Mouse (Mus musculus): ENCODE data around the gene Ilvbl.
"Not testable (repeated sequence)": the region's sequence is repeated elsewhere in the genome, so short reads cannot be mapped to it uniquely, and the experiment has no call there.

The Ilvbl gene

DNA sequence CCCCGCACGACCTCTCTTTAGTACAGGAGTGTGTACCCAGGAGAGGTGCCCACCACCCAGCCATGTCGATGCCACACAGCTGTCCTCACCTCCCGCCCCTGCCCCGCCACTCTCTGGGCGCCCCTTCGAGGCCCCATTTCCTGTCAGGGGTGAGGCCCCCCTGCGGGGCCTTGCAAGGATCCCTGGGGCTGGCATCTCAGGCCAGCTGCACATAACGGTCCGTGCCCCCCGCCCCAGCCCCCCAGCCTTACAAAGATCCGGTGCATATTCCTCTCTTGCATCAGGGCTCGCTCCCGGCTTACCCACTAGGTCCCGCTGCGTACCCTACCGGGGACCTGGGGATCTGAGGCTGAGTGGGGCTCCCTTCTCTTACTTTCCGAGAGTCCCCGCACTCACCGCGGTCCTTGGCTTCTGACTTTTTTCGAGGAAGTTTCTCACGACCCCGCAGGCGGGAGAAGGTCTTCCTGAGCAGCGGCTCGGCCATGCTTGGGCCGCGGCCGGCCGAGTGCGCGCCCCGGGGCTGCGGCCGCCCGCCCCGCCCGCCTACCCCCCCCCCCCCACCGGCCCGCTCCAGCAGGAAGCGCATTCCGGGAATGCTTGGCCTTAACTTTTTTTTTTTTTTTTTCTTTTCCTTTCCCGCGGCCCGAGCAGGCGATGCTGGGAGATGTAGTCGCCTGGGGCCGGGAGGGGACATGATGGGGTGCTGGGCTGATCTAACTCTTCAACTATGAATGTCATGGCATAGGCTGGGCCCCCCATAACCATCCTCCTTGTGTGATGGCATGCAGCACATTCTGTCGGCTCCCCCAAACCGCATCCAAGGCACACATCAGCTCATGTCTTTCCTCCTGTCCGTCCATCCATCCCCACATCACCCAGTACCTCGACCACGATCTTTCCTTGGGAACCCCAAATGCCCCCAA lies 17.5 kb downstream of the Ilvbl start, which contains the start of gene Syde1:
TSS of gene Syde1 (minus strand) at position 559 of the 923 bp plus-strand sequence.
- peak; percentile 73 for DNase-seq (ENCODE audit: low read depth, low spot score)

DNA sequence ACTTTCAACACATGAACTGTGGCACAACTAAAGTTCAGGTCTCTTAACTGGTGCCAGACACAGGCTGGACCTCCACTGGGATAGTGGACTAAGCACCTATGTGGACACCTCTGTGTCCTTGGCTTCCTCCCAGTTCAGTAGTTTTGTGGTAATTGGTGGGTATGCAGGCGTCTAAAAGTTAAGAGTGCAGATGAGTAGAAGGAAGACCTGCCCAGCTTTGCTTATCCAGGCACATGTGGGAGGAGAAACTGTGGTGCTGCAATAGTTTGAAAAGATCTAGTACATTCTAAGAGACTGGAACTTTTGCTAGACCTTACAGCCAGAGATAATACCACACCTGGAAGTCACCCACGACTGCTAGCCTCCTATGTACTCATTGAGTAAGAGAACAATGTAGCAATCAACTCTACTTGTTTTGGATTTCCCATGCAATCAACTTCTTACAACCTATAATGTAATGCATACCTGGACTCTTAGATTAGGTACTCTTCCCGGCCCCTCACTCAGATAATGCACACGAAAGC lies 18.8 kb downstream of the Ilvbl start:
- DNase-seq (ENCODE audit: low read depth, low spot score), result no peak

DNA sequence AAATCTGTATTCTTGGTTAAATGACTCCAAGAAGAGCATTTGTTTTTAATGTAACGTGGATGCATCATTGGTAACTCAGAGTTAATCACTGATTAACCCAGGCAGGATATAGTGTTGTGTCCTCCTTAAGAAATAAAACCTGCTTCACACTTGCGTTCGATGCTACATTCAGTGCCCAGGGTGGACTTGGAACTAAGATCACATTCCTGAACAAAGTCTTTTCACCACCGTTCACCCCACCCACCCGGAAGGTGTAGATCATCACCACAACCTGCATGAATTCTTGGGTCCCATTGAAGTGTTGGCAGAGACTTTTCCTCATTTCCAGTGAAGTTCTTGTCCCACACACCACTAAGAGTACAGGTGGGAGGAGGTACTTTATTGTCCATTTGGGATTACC lies 19.6 kb downstream of the Ilvbl start:
- DNase-seq (ENCODE audit: low read depth, low spot score), result no peak

DNA sequence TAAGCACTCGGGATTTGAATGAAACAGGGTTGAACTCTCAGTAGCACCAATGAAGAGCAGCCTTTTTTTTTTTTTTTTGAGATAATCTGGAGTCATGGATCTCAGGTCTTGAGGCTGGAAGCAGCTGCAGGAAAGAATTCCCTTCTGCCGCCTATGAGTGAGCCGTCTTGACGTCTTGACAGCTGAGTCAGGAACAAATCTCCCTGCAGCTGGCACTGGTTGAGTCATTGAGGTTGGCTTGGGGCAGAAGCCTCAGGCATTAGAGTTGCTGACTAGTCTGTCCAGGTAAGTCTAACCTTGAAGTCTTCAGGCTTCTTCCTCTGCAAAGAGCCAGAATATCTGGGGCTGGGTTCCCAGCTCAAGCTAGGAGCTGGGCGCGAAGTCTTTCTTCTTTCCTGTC lies 20.0 kb downstream of the Ilvbl start:
- DNase-seq (ENCODE audit: low read depth, low spot score), result peak; percentile 74

DNA sequence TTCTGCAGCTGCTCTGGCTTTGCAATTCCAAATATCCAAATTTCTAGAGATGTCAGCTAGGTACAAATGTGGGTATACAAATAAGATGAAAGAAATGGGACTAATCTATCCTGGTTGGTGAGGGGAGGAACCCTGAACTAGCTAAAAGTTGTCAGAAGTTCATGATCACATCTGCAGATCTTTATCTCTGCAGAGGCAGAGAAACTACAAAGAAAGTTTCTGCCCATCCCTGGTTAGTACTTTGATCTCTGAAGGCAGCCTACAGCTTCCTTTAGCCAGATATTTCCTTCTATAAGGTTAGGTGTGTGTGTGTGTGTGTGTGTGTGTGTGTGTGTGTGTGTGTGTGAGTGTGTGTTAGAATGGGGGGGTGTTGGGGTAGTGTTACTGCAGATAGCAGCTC lies 20.4 kb downstream of the Ilvbl start:
- no peak for DNase-seq (ENCODE audit: low read depth, low spot score)

DNA sequence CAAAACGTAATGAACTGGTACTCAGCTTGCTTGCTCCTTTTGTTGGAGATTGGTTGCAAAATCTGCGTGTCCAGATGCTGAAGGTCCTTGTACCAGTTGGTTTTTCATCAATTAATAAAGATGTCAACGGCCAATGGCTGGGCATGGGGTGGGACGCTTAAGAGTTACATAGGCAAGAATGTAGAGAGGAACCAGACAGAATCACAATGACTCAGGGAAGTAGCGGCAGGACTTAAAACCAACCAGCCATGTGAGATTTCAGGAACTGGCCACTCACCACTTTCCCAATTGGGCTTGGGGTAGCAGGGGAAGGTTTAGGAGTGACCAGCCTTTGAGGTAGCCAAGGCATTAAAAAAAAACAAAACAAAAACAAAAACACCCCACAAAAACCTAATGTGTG lies 25.7 kb downstream of the Ilvbl start:
- no peak for DNase-seq (ENCODE audit: low read depth, low spot score)

DNA sequence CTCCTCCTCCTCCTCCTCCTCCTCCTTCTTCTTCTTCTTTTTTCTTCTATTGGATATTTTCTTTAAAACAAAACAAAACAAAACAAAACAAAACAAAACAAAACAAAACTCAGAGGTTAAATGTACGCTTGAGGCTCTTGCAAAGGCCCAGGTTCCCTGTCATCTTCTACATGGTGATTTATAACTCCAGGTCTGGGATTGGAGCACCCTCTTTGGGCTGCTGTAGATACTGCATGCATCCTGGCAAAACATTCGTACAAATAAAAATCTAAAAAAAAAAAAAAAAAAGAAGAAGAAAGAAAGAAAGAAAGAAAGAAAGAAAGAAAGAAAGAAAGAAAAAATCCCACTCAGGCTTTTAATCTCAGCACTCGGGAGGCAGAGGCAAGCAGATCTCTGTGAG lies 30.9 kb downstream of the Ilvbl start:
- peak; percentile 84 for DNase-seq (ENCODE audit: low read depth, low spot score)

DNA sequence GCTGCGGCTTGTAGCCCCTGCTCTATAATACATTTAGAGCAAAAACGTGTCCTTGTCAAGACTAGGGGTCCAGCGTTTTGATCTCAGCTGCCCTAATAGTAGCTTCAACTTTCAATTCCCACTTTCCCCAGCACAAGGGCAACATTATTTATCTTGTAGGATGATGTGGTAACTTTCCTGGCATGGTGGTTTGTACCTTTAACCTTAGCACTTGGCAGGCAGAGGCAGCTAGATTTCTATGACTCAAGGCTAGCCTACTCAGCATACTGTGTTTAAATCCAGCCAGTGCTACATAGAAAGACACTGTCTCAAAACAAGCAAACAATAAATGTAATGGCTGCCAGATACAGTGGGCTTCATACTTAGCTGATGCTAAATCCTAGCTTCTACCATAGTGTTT lies 33.5 kb downstream of the Ilvbl start:
- peak; percentile 88 for DNase-seq (ENCODE audit: low read depth, low spot score)

DNA sequence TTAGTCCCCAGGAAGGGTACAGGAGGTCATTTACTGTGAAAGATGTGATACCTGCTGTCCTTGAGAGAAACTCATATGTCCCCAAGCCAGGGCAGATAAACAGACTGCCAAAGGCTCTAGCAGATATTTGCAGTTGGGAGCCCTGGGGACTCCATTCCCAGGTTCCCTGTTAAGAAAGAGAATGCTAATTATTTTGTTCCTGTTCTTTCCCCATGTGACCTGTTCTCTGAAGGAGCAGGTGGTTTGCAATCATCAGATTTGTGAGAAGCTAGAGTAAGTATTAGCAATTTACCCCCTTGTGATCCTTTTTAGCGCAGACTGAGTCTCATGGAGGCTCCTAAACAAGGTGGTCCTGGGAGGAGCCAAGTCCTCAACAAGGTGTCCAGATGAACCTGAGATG lies 43.8 kb downstream of the Ilvbl start, which contains the start of gene Olfr1357:
TSS of gene Olfr1357 (minus strand) at position 101 of the 400 bp plus-strand sequence.
- DNase-seq (ENCODE audit: low read depth, low spot score), result no peak

DNA sequence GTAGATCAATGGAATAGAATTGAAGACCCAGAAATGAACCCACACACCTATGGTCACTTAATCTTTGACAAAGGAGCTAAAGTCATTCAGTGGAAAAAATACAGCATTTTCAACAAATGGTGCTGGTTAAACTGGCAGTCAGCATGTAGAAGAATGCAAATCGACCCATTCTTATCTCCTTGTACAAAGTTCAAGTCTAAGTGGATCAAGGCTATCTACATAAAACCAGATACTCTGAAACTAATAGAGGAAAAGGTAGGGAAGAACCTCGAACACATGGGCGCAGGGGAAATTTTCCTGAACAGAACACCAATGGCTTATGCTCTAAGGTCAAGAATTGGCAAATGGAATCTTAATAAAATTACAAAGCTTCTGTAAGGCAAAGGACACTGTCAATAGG lies 49.0 kb downstream of the Ilvbl start:
- not testable (repeated sequence) for DNase-seq (ENCODE audit: low read depth, low spot score)

DNA sequence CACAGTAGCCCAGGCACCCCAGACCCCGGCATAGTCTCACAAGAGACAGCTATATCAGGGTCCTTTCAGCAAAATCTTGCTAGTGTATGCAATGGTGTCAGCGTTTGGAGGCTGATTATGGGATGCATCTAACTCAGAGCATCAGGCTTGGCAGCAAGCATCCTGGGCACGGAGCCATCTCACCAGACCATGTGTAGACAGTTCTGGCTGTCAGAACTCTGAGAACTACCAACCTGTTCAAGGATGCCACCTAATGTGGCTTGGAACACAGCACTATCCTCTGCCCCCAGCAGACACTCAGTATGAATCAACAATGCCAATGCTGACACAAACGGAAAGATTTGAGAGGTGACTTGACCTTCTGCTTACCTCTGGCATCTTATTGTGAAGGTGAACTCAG lies 56.0 kb downstream of the Ilvbl start:
- DNase-seq (ENCODE audit: low read depth, low spot score), result no peak

DNA sequence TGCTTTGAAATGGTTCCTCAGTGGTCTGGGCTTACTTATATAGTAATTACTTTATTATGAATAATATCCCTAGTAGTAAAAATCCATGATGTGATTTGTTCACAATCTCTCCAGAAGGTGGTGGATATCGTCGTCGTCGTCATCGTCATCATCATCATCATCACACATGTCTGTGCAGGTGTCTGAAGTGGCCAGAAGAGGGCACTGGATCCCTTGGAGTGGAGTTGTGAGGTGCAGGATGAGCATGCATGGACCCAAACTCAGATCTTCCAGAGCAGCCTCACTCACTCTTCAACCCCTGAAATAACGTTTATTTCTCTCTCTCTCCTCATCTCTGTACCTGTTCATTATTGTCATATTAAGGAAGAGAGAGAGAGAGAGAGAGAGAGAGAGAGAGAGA lies 58.2 kb downstream of the Ilvbl start:
- peak; percentile 47 for DNase-seq (ENCODE audit: low read depth, low spot score)

All from 3T3-L1 (cell line).